Mouse (Mus musculus) megakaryocyte, embryonic 14.5 days (primary cell): ENCODE results near the gene Lgi4. TPM values are rescaled to one million over a fixed set of nuclear protein-coding genes. Genes with fewer than 3 reads are reported as not detected.

ENCODE experiments used
- H3K27me3 ChIP-seq: replicated peaks from 2 replicates; pipeline ENCODE3; 2012; ENCODE audit warnings: inconsistent platforms
- H3K36me3 ChIP-seq: replicated peaks from 2 replicates; pipeline ENCODE3; 2012; ENCODE audit warnings: low read length, inconsistent platforms, mixed read lengths
- H3K4me1 ChIP-seq: 2 replicates; pipeline ENCODE4 v1.6.1; 2012; ENCODE audit warnings: inconsistent platforms
- H3K4me3 ChIP-seq: replicated peaks from 2 replicates; pipeline ENCODE3; 2012; ENCODE audit warnings: moderate library complexity, mild to moderate bottlenecking, inconsistent platforms
- H3K9me3 ChIP-seq: 2 replicates; pipeline ENCODE4 v1.6.1; 2012; ENCODE audit warnings: inconsistent platforms
- FLI1 ChIP-seq: IDR thresholded peaks from 2 replicates; pipeline ENCODE4 v1.6.1; 2012; ENCODE audit warnings: low read length, inconsistent platforms, mixed read lengths
- GATA1 ChIP-seq: IDR thresholded peaks from 3 replicates; pipeline ENCODE4 v1.6.1; 2012; ENCODE audit warnings: mixed read lengths, low read length, inconsistent platforms, borderline replicate concordance
- polyA plus RNA-seq: library from polyadenylated mRNA; stranded (reverse); fragments of >175 nt; gene quantifications from 2 replicates; pipeline ENCODE4 v1.2.3, GENCODE M21; 2012; ENCODE audit warnings: low replicate concordance; ENCODE audit not compliant: insufficient read depth

Lgi4 gene
- polyA plus RNA-seq, 1 experiment: 0.23 TPM

DNA sequence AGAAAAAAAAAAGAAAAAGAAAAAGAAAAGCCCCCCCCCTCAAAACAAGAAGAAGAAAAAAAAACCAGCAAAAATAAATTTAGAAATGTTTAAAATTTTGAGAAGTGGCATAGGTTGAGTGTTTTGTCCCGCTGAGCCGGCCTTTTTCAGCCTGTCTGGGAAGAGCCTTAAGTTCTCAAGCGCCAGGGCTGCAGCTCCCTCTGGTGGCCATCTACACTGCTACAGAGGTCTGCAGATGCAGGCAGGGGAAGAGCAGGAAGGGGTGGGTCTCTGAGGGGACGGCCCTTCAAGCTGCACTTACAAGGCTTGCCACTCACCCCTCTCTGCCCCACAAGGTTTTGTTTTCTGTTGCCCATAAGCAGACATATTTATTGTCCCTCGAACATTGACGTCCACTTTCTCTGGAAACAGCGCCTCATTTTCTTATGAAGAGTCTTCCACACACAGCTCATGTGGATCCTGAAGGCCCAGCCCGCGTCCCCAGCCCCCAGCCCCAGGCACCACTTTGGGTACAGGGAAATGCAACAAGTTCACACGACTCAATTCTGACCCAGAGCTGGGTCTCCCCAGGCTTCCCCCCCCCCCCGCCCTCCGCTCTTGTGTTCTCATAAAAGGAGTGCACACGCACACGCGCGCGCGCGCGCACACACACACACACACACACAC is 38.6 kb downstream of the Lgi4 start:
- Histone ChIP-seq H3K27me3 (peaks cover 48% of the 10 kb centered on the region), H3K4me1 (peaks cover 14% of the 10 kb centered on the region), H3K4me3 (peak overlapping the region; percentile 76), H3K36me3 (no peaks in the 10 kb centered on the region), H3K9me3 (peaks cover 5% of the 10 kb centered on the region; the same call in 1 of the 2 replicates)
- TF ChIP-seq GATA1 (no peak), FLI1 (no peak)

- H3K4me3 ChIP-seq: no peak overlapping the region
- H3K36me3 ChIP-seq: no peaks in the 10 kb centered on the region
- peaks cover 14% of the 10 kb centered on the region for H3K4me1 ChIP-seq
- peaks cover 50% of the 10 kb centered on the region for H3K27me3 ChIP-seq
- no peak for TF ChIP-seq GATA1
- no peak for TF ChIP-seq FLI1
- peaks cover 5% of the 10 kb centered on the region; the same call in 1 of the 2 replicates for H3K9me3 ChIP-seq
Observed at GRCm38 (mm10) chr7:31098697-31099611, 39.8 kb downstream of the Lgi4 start.

DNA sequence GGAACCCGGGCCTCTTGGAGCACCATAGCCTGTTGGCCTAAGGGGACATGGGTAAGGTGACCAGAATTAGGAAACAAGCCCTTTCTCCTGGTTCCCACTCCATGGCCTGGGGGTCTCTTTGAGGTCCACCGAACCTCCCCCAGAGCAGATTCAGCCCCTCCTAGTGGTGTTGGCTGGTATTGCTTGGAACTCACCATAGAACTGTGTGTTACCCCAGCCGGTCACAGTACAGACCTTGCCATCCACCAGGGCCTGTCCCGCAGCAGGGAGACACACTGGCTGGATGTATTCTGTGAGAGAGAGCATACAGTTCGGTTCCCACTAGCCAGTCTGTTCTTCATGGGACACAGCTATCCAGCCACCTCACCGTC is 40.5 kb downstream of the Lgi4 start:
- Histone ChIP-seq H3K4me1 (peaks cover 14% of the 10 kb centered on the region), H3K4me3 (no peak overlapping the region), H3K27me3 (peaks cover 46% of the 10 kb centered on the region), H3K9me3 (peaks cover 5% of the 10 kb centered on the region; the same call in 1 of the 2 replicates), H3K36me3 (no peaks in the 10 kb centered on the region)
- TF ChIP-seq GATA1 (no peak), FLI1 (no peak)

DNA sequence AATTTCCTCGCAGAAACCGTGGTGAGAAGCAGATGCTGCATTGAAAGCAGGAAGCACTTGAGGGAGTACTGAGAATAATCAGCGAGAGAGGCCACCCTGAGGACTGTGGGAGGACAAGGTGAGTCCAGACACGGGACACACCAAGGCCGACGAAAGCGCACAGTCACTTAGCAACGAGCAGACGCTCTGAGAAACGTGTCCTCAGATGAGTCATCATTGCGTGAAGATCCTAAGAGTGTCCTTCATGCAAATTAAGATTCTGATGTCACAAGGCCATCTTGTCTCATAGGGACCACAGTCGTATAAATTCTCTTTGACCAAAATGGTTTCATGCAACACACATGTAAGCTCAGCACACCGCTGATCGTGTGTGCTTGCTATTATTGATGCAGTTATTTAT is 41.6 kb downstream of the Lgi4 start:
- H3K9me3 ChIP-seq: peaks cover 5% of the 10 kb centered on the region; the same call in 1 of the 2 replicates
- peaks cover 18% of the 10 kb centered on the region for H3K4me1 ChIP-seq
- no peak for TF ChIP-seq FLI1
- no peak for TF ChIP-seq GATA1
- H3K27me3 ChIP-seq: peaks cover 42% of the 10 kb centered on the region
- H3K36me3 ChIP-seq: no peaks in the 10 kb centered on the region
- H3K4me3 ChIP-seq: no peak overlapping the region

- H3K36me3 ChIP-seq: no peaks in the 10 kb centered on the region
- TF ChIP-seq GATA1 (no peak), FLI1 (no peak)
- H3K9me3 ChIP-seq: no peaks in the 10 kb centered on the region
- H3K4me1 ChIP-seq: peaks cover 52% of the 10 kb centered on the region
- peak overlapping the region; percentile 3 for H3K4me3 ChIP-seq
- peaks cover 29% of the 10 kb centered on the region for H3K27me3 ChIP-seq
Observed at GRCm38 (mm10) chr7:31105061-31105768, 46.1 kb downstream of the Lgi4 start.

DNA sequence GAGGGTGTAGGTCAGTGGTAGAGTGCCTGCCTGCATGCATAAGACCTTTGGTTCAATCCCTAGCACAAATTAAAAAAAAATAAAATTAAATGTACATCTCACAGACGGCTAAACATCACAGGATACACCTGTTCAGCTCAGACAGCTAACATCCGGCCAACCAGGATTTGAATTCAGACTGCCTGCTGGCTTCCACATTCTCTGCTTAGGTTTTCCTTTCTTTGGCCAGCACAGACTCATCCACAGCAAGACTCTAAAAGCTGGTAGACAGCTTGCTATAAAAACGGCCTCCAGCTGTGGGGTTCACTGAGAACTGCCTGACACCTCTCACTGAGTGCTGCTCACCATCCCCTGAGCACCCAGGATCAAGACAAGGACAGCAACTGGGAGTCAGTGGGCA is 47.0 kb downstream of the Lgi4 start:
- TF ChIP-seq GATA1: no peak
- TF ChIP-seq FLI1: no peak
- H3K4me1 ChIP-seq: peaks cover 57% of the 10 kb centered on the region
- H3K9me3 ChIP-seq: no peaks in the 10 kb centered on the region
- H3K36me3 ChIP-seq: no peaks in the 10 kb centered on the region
- H3K27me3 ChIP-seq: peaks cover 29% of the 10 kb centered on the region
- no peak overlapping the region for H3K4me3 ChIP-seq

- Histone ChIP-seq H3K4me1 (peaks cover 69% of the 10 kb centered on the region), H3K36me3 (no peaks in the 10 kb centered on the region), H3K27me3 (peaks cover 17% of the 10 kb centered on the region), H3K4me3 (no peak overlapping the region), H3K9me3 (no peaks in the 10 kb centered on the region)
- TF ChIP-seq GATA1 (no peak), FLI1 (no peak)
Observed at GRCm38 (mm10) chr7:31107781-31108180, 48.6 kb downstream of the Lgi4 start.

DNA sequence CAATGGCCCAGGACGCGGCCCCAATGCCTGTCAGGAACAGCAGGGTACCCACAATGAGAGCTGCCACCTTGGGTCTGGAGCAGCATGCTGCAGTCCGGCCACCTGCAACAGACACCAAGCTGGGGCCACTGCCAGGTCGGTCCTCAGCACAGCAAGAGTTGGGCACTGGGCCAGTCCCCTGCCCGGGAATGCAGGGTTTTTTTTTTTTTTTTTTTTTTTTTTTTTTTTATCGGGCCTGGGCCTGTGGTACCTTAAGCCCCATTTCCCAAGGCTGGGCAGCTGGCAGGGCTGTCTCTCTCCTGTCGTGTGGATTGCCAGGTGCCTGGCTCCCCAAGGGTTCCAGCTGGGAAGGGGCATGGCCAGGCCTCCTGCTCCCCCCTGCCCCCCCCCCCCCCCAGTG is 49.9 kb downstream of the Lgi4 start:
- Histone ChIP-seq H3K4me3 (no peak overlapping the region), H3K4me1 (peaks cover 75% of the 10 kb centered on the region), H3K36me3 (no peaks in the 10 kb centered on the region), H3K27me3 (peaks cover 14% of the 10 kb centered on the region), H3K9me3 (no peaks in the 10 kb centered on the region)
- TF ChIP-seq FLI1: no peak
- TF ChIP-seq GATA1: no peak

DNA sequence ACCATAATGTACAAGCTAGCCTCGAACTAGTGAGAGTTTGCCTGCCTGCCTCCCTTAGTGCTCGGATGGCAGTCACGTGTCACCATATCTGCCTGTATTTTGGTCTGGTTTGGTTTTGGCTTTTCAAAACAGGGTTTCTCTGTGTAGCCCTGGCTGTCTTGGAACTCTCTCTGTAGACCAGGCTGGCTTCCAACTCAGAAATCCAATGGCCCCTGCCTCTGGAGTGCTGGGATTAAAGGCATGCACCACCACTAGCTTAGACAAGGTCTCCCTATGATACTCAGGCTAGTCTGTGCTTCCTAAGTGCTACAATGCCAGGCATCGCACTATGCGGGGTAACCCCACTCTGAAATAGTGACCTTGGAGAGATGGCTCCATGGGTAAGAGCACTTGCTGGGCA is 50.7 kb downstream of the Lgi4 start:
- Histone ChIP-seq H3K4me1 (peaks cover 81% of the 10 kb centered on the region), H3K36me3 (no peaks in the 10 kb centered on the region), H3K4me3 (no peak overlapping the region), H3K9me3 (no peaks in the 10 kb centered on the region), H3K27me3 (peaks cover 17% of the 10 kb centered on the region)
- TF ChIP-seq FLI1: no peak
- no peak for TF ChIP-seq GATA1

GRCm38 (mm10) chr7:31110861-31111385 is 51.8 kb downstream of the Lgi4 start:
- Histone ChIP-seq H3K4me3 (peak overlapping the region; percentile 53), H3K27me3 (peaks cover 14% of the 10 kb centered on the region), H3K4me1 (peaks cover 84% of the 10 kb centered on the region), H3K9me3 (no peaks in the 10 kb centered on the region), H3K36me3 (no peaks in the 10 kb centered on the region)
- TF ChIP-seq FLI1: no peak
- TF ChIP-seq GATA1: no peak
